Mouse (Mus musculus) kidney, adult 2 months (tissue): ENCODE measurements around the gene Ms4a2.

ENCODE experiments used
- CTCF ChIP-seq: fragments of 200-500 bp; conservative IDR thresholded peaks from 2 replicates; pipeline ENCODE4 v1.5.1; 2011; ENCODE audit warnings: low read depth, mild to moderate bottlenecking, control low read depth, low read length, moderate library complexity, mixed read lengths; ENCODE audit not compliant: insufficient read depth, insufficient read length
- POLR2A ChIP-seq: fragments of 200-500 bp; IDR thresholded peaks from one replicate; pipeline ENCODE4 v1.6.1; 2011; ENCODE audit warnings: low read depth, low read length, control low read depth

DNA sequence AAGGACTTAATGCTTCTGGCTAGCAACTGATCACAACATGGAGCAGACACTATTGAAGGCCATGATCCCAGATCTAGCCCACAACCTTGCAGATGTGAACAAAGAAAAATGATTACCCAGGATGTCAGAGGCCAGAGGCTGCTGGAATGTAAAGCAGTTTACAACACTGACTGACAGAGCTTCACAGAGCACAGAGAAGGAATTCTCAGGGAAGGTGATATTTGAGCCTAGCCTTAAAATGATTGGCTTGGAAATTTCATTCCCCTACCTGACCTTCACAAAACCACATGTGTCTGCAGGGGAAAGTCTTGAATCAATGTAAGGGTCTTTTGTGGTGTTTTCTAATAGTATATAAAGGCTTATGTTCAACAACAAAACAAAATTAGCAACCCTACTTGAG lies 1.3 kb upstream of the Ms4a2 start:
- TF ChIP-seq CTCF (no peak), POLR2A (no peak)
